Mouse (Mus musculus) gastrocnemius, postnatal 25 days (tissue): ENCODE data around the gene Rbp7. TPM values are rescaled to one million over a fixed set of nuclear protein-coding genes. Genes with fewer than 3 reads are reported as not detected.

Experiments
- DNase-seq: peaks from one replicate; pipeline ENCODE4 v3.0.0; 2022
- total RNA-seq, 2 experiments: library from RNA; stranded (reverse); gene quantifications; 1 replicate in 1 of 2; 2 replicates in 1 of 2; pipeline ENCODE4 v1.2.3; 2021

Rbp7 gene
- total RNA-seq, 2 experiments from 2014 or later: 17.5 to 23.0 TPM

DNA sequence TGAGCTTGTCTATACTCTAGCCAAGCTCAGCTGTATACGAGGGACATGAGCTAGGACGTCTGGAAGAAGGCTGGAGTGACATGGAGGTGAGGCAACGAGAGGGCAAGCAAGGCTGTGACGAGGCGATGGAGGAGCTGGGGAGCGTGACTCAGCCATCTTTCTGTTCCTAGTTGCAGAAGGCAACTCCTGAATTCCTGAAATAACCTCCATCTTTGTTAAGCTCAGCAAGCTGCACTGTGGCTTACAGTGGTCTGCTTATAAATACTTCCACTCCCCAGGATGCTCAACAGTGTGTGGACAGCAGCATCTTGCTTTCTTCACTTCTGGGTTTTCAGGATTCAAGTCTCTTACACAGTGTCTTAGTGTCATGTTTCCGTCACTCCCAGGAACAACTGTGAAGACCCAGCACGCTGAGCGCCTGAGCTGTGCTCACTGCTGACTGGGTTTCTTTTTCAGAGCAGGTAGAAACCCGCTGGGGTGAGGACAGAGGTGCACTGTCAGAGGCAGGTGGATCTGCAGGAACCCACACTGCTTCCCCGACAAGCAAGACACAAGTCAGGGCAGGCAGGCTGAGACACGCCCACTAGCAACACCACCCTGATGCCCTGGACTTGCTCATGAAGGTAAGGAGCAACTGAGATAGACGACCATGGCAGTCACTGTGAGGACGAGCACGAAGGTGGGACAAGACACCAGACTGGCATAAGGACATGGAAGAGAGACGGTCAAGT, 48.9 kb downstream of the Rbp7 start:
- DNase-seq: no peak

- no peak for DNase-seq
These were observed 49.9 kb downstream of the Rbp7 start for GRCm38 (mm10) chr4:149404640-149405465.

GRCm38 (mm10) chr4:149403037-149403436, 51.7 kb downstream of the Rbp7 start:
- no peak for DNase-seq

- DNase-seq: peak; percentile 44
These were observed 53.2 kb downstream of the Rbp7 start for GRCm38 (mm10) chr4:149401591-149401982.

DNA sequence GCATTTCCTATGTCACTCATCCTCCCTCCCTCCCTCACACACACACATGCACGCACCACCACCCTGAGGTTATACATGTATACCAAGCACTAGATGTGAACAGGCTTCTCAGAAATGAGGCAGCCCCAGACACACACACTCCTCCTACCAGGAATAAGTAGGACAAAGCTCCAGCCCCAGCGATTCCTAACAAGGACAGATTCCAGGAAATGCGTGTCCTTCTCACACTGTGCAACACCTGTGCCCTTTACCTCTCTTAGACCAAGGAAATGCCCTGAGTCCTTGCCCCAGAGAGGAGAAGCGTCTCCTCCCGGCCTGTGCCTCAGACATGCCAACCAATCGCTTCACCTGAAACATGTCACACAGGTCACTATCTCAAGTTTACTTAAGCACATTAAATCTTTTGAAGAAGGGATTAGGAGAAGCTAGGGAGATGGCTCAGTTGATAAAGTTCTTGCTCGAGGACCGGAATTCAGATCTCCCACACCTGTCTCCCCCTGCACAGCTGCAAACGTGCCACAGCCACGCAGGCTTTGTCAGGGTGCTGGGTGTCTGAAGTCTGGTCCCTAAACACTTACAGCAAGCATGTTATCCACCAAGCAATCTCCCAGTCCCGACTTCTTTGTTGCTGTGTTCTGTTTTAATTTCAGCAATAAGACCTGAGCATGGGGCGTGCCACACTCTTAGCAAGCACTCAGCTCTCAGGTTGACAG, 53.7 kb downstream of the Rbp7 start:
- no peak for DNase-seq

Other genes with a start within 250 kb of the Rbp7 start
- 100 to 1,000 TPM; 304 to 308 TPM for gene Kif1b, start 147.3 kb downstream of the Rbp7 start, total RNA-seq
- gene Ube4b, start 28.2 kb downstream of the Rbp7 start, total RNA-seq: 10 to 100 TPM; 32.2 to 36.3 TPM
- gene Tmem274, start 22.4 kb upstream of the Rbp7 start, total RNA-seq: not detected
- gene Nmnat1, start 30.2 kb upstream of the Rbp7 start, total RNA-seq: 10 to 100 TPM; 22.8 to 23.4 TPM
- gene Lzic, start 30.3 kb upstream of the Rbp7 start, total RNA-seq: 10 to 100 TPM; 12.5 to 13.0 TPM
- gene Ctnnbip1, start 63.3 kb upstream of the Rbp7 start, total RNA-seq: 10 to 100 TPM; 24.7 to 29.6 TPM
- 10 to 100 TPM; 29.0 to 29.1 TPM for gene Clstn1, start 131.5 kb upstream of the Rbp7 start, total RNA-seq
- 1 to 10 TPM; 8.1 to 9.8 TPM for gene Pik3cd, start 247.6 kb upstream of the Rbp7 start, total RNA-seq